Mouse (Mus musculus) inflammation-experienced regulatory T-cells, adult 6 months (primary cell): ENCODE data around the gene Mtr. TPM values are rescaled to one million over a fixed set of nuclear protein-coding genes. Genes with fewer than 3 reads are reported as not detected.

Experiments used
- ATAC-seq: one replicate; pipeline ENCODE4 v1.8.0; 2017
- polyA plus RNA-seq, 3 experiments: library from polyadenylated mRNA; unstranded; fragments of 100-300 nt; shearing (Covaris generic); gene quantifications; one replicate each; pipeline ENCODE4 v1.2.1; 2017

Gene Mtr
- 10 to 100 TPM; 17.2 to 24.3 (median 20.9) TPM for polyA plus RNA-seq

DNA sequence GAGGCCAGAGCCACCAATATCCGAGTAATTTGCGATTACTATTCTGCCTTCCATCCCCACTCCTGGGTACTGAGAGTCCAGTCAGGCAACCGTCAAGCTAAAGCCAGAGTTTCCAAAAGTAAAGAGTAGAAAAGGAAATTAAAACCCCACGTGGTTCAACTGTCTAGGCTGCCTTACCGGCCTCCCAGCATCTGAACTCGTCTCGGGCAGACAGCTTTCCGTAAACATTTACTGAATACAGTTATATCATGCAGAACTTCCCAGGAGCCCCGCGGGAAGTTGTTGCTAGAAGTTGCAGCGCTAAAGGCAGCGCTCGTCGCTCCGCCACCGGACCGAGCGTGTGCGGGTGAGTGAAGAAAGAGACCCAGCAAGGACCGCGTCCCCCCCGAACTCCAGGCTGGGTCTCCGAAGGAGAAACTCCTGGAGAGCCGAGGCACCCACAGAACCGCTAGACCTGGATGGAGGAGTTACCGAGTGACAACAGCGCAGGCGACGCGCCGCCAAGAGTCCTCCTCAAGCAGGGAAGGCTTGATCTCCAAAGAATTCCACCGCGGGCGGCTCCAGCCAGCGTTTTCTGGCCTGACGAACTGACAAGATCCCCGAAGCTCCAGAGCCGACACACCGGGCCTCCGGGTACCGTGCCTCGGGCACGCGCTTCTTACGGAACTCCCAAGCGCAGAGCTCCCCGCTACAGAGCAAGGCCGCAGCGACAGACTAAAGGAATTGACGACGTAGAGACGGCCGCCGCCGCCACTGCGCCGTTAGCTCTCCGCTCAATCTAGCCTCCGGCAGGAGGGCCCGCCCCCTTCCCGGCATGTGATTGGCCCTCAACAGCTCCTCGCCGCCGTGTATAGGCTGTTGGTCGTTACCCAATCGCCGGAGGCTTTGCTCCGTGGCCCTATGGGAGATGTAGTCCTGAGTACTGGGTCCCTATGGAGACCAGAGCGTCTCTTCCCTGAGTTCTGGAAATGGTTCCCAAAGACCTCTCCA lies at the start of gene Mtr:
Gene Mtr, minus strand, starts transcription at position 723 of the 990 bp plus-strand sequence.
- peak; percentile 99 for ATAC-seq

DNA sequence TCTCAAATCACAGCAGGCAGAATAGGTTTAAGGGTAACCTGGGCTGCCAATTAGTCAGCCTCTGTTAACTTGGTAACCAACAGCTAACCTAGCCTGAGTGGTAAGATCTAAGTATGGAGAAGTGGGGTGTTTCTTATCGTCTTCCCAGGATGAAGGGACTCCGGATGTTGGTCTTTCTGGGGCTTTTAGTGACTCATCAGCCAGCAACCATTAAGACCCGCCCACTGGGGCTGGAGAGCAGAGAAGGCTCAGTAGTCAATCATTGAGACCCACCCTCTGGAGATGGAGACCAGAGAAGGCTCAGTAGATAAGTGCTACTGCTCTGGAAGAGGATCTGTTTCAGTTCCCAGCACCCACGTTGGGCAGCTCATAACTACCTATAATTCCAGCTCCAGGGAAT lies 49.4 kb upstream of the Mtr start:
- no peak for ATAC-seq

DNA sequence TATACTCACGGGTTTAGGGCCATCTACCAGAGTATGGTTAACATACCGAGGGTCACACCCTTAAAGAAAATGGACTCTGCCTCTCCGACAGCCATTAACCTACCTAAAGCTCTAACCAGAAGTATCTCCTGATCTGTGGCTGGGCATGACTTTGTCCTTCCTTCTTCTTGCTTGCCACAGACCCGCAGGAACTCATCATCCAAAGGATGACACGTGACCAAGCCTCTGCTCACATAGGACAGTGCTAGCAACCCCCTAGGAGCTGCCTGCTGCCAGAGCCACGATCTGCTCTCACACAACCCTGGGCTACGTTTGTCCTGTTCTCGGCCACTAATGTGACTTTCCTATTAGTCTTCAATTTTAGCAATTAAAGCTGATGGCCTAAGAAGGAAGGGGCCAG lies 47.6 kb upstream of the Mtr start:
- ATAC-seq, result no peak

DNA sequence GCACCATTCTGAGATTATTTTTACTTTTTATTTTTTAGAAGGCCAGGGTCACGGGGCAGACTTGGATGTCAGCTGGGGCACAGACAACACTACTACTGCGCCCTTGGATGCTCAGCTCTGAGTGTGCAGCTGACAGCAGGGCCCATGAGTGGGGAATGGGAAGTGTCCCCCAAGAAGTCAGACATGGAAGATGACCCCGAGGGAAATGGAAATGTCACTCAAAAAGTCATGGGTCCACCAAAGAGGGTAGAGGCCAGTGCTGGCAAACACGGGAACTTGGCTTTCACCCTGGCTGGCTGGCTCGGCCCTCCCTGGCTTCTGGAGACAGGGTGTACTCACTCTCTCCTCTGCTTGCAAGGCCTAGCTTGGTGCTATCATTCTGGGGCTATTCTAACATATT lies 47.1 kb upstream of the Mtr start:
- no peak for ATAC-seq

DNA sequence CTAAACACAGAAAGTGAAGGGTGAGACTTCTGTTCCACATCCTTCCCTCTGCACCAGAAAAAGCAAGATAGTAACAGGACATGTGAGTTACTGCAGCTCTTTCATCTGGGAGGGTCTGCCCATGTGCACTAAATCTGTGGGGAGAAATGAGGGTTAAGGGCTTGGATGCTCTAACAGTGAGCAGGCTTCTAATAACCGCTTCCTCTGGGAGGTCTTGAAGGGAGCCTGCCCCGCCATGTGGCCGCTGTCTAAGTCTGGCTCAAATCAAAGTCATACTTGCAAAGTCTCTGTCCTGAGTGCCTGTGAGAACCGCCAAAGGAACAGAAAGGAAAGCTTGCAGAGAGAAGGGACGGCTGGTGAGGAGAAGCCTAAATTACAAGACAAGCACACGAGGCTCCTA lies 39.9 kb upstream of the Mtr start:
- ATAC-seq, result no peak

DNA sequence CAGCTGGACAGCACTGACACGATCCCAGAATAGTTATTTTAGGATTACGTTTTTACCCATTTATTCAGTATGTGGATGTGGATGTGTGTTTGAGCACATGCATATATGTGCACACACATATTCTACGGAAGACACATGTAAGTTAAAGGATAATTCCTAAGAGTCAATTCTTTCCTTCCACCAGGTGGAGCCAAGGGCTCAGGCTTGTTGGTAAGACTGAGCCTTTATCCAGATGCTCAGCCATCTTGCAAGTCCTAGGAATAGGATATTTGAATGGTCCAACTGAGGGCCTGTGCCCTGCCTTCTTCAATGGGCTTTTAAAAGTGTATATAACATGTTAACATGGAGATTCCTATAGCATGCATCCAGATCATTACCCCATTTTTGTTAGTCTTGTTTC lies 38.8 kb upstream of the Mtr start:
- no peak for ATAC-seq

DNA sequence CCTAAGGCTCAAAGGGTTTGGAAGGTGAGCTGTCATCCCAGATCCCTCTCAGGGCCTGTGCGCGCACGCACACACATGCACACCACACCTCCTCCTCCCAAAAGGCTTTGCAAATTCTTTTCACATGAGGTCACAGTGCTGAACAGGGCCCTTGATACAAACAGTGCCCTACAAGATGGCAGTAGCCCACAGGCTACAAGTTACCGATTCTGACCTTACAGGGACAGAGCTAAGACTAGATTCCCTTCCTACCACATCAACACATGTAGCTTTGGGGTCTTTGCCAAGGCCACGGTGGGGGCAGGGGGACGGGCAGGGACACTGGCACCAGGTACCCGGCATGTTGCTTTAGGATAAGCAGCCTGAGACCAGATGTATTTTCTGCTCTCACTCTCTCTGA lies 35.9 kb upstream of the Mtr start:
- no peak for ATAC-seq

DNA sequence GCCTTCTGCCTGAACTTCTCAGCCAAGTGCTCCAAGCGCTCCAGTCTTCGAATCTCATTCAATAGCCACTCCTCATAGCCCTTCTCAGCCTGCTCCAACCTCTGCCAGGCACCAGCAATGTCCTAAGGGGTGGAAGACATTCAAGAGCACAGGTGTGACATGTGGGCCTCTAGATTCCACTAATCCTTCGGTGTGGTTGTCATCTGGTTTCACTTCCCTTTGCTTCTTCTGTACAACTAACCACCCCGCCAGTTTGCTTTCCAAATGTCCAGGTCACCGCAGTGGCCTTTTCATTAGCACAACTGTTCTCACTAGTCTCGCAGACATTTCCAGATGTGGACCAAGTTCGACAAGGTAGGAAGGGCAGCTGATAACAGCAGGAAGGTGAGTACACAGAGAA lies 32.8 kb upstream of the Mtr start:
- no peak for ATAC-seq

DNA sequence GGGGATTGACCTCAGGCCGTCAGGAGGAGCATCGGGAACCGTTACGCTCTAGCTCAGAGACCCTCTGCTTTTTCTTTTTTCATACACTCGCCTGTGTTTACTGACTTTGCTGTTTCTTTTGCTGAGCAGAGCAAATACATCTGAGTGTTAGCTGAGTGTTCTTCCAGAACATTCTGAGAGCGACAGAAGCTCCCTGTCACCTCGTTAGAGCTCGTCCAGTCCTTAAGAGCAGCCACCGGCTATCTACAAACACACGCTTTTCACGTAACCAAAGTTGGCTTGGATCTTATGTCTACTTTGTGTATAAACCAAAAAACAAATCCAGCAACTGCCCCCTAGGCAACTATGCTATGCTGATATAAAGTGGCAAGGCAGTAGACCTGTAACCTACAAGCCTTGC lies 26.6 kb upstream of the Mtr start:
- ATAC-seq, result no peak

DNA sequence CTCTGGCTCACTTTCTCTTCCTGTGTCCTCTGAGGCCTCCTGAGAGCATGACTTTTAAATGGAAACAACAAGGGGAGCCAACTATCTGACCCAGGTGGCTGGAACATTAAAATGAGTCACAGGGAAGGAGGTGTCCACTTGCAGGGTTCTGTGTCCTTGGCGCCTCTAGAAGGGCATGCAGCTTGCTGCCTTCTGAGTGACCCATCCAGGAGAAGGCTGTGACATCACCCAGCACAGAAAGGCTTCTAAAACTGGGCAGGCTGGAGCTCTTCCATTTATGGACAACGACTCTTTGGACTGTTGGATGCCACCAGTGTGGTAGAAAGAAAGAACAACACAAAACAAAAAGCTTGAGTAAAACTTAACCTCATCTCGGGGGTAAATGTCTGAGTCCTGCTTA lies 25.9 kb upstream of the Mtr start:
- no peak for ATAC-seq

DNA sequence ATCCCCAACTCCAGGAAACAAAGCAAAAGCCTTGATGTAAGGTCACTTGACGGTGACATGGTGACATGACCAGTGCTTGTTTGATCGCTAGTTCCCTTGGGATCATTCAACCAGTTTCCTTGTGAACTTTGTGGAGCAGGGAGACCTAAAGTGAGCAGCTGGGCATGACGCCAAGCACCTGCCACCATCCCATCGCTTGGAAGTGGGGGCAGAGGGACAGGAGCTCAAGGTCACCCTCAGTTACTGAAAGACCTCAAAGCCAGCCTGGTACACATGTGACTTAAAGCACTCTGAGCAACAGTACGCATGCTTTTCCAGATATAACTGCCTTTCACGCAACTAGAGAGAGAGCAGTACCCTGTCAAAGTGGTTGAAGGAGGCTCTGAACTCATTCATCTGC lies 16.8 kb upstream of the Mtr start:
- ATAC-seq, result no peak

DNA sequence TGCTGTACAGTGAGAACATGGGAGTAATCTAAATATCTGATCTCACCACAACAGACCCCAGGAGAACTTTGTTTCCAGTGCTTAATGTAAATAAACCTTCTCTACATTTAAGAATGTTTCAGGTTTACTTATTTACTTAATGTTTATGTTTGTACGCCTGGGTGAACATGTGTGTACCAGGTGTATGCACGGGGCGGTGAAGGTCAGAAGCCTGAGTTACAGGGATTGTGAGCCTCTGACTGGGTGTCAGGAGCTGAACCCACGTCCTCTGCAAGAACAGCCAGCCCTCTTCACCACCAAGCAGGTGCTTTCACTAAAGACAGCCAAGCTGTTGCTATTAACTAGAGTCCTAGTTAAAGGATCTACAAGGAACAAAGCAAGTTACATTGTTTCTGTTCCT lies 16.3 kb upstream of the Mtr start:
- ATAC-seq, result no peak

DNA sequence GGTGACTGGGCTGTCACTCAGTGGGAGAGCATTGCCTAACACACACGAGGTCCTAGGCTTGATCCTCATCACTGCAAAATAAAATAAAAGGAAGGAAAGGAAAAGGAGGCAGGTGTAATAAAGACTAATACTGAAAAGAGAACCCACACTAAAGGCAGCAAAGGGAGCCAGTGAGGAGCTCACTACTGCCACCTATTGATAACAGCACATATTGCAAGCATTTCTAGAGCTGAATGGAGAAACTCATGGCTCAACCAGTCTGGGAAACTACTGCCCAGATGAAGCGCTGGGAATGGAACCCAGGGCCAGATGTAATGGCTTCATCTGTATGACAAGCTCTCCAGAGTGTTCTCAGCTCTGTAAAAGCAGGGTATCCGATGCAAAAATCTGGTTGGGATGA lies 15.0 kb upstream of the Mtr start:
- ATAC-seq, result peak; percentile 80

DNA sequence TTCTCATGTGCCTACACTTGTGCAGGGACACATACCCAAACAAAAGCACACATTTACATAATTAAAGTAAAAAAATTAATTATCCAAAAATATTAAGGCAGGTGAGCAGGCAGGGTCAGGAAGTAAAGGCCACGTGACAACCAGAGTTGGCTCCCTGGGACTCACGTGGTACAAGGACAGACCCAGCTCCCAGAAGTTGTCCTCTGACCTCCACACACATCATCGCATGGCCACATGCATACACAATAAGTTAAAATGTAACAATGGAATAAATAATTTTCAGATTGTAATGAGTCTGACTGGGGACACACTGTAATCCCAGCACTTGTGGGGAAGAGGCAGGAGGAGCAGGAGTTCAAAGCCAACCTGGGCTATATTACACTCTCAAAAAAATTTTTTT lies 10.1 kb upstream of the Mtr start:
- no peak for ATAC-seq

DNA sequence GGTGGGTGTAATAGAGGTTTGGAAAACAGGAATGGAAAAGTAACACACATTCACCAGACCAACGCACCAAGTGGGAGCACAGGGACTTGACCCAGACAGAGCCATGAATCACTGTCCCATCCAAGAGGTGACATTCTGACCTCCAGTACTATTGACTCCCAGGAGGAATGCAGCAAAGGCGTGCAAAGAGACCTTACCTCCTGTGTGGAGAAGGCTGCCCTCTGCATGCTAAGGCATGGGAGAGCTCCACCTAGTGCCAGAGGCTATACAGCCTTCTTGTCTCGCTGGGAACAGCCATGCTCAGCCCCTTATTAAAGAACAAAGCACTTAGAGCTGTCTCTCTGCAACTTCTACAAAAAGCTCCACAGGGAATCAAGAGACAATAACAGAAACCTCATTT lies 9.2 kb upstream of the Mtr start:
- no peak for ATAC-seq

DNA sequence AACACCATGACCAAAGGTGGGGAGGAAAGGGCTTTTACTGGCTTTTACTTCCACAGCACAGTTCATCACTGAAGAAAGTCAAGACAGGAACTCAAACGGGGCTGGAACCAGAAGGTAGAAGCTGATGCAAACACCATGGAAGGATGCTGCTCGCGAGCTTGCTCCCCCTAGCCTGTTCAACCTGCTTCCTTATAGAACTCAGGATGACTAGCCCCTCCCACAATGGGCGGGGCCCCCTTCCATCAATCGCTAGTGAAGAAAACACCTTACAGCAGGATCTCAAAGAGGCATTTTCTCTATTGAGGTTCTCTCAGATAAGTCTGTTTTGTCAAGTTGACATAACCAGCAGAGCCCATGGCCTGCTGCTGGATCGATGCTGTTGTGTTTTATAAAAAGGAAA lies 6.1 kb upstream of the Mtr start:
- no peak for ATAC-seq

DNA sequence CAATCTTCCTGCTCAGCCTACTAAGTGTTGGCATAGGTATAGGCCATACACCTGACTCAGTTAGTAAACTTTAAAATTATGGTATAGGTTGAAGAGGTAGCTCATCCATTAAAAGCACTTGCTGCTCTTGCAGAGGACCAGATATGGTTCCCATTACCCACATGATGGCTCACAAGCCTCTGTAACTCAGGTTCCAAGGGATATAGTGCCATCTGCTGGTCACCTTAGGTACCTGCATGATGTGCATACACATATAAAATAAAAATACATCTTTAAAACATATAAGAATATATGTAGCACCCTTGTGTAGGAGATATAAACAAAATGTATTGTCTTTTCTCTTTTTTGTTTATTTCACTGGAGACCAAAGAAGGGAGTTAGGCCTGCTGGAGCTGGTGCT lies 3.6 kb upstream of the Mtr start:
- no peak for ATAC-seq

DNA sequence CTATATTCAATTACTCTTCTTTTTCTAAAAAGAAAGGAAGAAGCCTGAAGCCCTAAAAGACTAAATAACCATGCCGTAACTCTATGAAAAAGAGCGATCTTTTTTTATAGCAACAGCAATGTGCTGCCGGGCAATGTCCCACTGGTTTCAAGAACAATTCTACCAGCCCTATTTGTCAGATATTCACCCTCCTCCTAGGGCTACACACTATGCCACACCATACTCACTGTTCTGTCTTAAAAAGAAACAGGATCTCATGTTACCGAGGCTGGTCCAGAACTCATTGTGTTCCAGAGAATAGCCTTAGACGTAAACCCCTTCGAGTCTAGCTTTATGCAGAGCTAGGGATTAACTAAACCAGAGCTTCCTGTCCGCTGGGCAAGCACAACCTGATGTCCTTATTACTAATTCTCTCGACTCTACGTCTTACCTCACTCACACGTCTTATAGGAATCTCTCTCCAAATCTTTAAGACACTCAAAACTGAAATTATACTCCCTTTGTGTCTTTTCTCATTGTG lies 982 bp downstream of the Mtr start:
- no peak for ATAC-seq

DNA sequence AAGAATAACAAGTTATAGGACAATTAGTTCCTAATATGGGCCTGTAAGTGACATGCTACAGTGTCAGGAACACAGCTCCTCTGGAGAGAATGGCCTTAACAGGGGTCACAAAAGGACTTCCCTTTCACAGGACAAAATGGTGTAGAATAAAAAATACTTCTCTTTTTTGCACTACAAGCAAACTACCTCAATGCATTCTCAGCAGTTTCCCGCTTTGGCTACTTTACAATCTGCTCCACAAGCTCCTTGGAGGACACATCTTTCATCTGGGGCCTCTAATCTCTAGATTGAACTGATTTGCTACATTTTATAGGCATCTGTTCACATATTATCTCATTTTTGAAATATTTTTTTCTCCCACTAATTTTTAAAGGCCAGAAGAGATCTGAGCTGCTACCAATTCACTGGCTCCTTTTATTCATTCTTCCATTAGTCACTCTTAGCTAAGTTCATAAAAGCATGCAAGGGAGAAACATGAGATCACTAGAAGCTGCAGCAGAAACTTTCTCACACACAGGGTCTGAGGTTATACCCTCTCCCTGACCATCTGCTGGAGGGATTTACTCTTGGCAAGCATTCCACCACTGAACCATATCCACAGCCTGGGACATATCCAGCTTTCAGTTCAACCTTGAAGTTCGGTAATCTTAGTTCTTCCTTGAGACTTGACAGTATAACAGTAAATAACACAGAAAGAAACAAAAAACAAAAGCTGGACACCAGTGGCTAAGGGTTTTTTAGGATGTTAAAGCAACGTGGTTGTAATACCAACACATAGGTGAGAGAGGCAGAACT lies 1.8 kb downstream of the Mtr start:
- ATAC-seq, result no peak

DNA sequence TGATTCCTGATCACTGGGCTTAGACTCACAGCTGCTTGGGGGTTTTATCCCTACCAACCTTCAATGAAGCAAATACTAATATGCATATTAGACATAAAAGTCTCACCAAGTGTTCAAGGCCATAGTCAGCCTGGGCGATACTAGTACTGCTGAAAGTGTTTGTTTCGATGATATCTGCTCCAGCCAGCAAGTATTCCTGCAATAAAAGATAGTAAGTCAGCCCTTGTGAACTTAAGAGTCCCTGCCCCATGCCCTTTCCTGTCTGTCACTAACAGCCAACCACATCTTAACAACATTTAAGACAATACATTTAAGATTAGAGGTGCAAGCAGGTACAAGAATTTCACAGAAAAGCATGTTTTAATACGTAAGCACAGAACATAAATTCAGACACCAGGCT lies 7.4 kb downstream of the Mtr start:
- no peak for ATAC-seq

DNA sequence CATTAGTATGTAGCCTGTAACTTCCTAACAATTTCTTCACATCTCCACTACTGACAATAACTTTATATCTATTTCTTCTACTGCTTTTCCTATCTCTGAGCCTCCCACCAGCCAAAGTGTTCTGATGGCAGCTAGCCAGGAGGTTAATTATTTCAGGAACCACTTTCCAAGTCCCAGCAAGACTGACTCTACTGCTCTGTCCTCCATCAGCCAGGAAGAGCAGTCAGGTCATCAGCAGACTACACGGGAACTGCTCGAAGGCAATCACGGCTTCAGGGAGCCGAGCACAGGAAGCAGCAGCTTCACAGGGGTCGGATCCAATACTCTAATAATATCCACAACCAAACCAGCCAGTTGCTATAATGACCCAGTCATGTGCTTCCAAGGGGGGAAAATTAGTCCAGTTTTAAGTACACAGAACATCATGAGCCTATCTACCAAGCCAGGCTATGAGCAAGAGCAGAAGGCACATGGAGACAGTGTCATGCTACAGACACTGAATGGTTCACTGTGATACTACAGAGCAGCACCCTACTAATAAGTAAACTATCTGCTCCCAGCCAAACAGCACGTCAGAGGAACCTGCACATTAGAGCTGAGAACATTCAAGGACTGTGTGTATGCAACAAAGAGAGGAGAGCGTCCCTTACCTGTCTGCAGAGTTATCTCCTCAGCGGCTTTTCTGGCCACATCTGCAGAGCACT lies 8.6 kb downstream of the Mtr start:
- ATAC-seq, result no peak

DNA sequence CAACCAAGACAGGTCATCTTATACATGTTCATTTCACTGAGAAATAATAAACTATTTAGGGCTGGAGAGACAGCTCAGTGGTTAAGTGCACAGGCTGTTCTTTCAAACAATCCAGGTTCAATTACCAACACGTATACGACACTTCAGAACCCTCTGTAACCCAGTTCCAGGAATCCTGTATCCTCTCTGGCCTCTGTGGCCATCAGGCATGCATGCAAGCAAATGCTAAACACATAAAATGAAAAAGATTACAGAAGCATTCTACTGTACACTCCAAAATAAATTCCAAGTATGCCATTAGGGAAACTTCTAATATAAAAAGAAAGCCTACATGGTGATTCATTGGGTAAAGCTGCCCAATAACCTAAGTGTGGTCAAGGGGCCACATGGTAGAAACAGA lies 12.0 kb downstream of the Mtr start:
- no peak for ATAC-seq

DNA sequence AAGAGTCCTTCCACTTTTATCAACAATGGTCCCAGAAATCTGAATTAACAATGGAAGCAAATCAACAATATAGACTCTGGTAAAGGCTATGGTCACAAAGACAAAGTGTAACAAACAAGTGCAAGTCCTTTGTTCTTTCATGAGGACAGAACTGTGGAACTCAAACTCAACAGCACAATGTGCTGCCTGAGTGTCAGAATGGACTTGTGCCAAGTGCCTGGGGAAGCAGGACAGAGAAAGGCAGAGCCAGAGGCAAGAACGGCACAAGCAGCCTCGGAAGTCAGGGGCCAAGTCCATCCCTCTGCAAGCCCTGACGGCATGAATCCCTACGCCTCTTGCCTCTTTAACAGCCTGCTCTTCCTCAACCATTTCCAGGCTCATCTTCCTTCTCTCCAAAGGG lies 13.9 kb downstream of the Mtr start:
- no peak for ATAC-seq
